Mouse (Mus musculus): ENCODE results near the gene Gm42906.

DNA sequence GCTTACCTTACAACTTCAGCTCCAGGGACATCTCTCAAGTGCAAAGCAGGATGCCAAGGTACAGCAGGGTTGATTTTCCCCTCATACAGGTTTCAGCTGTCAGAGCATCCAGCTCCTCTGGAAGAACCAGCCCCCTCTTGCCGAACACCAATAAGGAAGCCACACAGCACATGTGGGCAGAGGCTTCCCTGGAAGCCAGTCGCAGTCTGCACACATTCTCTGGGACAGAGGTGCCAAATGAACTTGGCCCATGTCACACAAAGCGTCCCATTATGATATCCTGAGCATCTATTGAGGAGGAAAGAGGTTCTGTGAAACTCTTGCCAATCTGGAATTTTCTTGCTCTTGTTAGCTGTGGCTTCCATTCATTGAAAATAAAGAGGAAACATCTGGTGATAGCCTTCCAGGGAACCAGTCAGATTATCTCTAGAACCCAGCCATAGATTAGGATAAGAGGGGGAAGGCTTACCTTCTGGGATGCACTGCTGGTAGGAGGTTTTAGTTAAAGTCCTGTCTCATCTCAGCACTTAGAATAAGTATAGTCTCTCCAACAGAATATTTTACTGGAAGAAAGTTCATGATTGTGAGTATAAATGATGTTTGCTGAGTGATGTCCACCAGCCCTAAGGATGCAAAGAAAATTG, at the start of gene Gm42906:
- TF ChIP-seq MAX (IDR thresholded peaks at IDR 0.05; ENCODE audit: low read length) (no peak), MEF2A (IDR thresholded peaks at IDR 0.05; ENCODE audit: extremely low read depth, insufficient replicate concordance, low read depth, low read length, poor library complexity, severe bottlenecking) (no peak), CTCF (IDR thresholded peaks at IDR 0.05 in 2 of 3, conservative IDR thresholded peaks at IDR 0.05 in 1 of 3; ENCODE audit: control insufficient read depth in 1 of 3, insufficient read depth in 1 of 3, low read depth in 2 of 3, low read length in 3 of 3, poor library complexity in 1 of 3, severe bottlenecking in 1 of 3) (no peak), TCF12 (IDR thresholded peaks at IDR 0.05; ENCODE audit: low read depth, low read length) (no peak), MAZ (IDR thresholded peaks at IDR 0.05; ENCODE audit: low read depth, low read length) (no peak), POLR2A (IDR thresholded peaks at IDR 0.05; ENCODE audit: control insufficient read depth in 1 of 2, insufficient read depth in 1 of 2, low read depth in 1 of 2, low read length in 2 of 2, poor library complexity in 1 of 2) (no peak), E2F4 (IDR thresholded peaks at IDR 0.05; ENCODE audit: borderline replicate concordance, low read depth, low read length) (no peak), CHD2 (IDR thresholded peaks at IDR 0.05; ENCODE audit: low read length) (no peak), TAL1 (IDR thresholded peaks at IDR 0.05; ENCODE audit: low read length) (no peak), SIN3A (IDR thresholded peaks at IDR 0.05; ENCODE audit: low read length) (no peak), CHD1 (IDR thresholded peaks at IDR 0.05; ENCODE audit: low read depth, low read length) (no peak), MYB (IDR thresholded peaks at IDR 0.05; ENCODE audit: low read depth, low read length) (no peak)

Measured in MEL (cell line).